Mouse (Mus musculus) heart, embryonic 15.5 days (tissue): ENCODE results near the gene Scrt2. TPM values are rescaled to one million over a fixed set of nuclear protein-coding genes. Genes with fewer than 3 reads are reported as not detected.

ENCODE experiments used
- polyA plus RNA-seq: library from polyadenylated mRNA; unstranded; fragments of >200 nt; fragmentation: Nextera tagmentation; extraction: Ambion mirVana; gene quantifications from 2 replicates; pipeline ENCODE4 v1.2.1, GENCODE M21; 2015

Gene Scrt2
- polyA plus RNA-seq, 1 experiment from 2014 or later, result not detected

Other genes with a start within 250 kb of the Scrt2 start
- gene Rspo4, start 238.6 kb upstream of the Scrt2 start, polyA plus RNA-seq, result 0.15 TPM in 1 of 2 replicates, not detected in the other
- gene Angpt4, start 170.3 kb upstream of the Scrt2 start, polyA plus RNA-seq, result 0.30 and 1.3 TPM in 2 replicates
- 8.8 and 12.7 TPM in 2 replicates for gene Fam110a, start 101.3 kb upstream of the Scrt2 start, polyA plus RNA-seq
- 0.40 and 0.87 TPM in 2 replicates for gene Slc52a3, start 85.0 kb upstream of the Scrt2 start, polyA plus RNA-seq
- gene Srxn1, start 24.0 kb downstream of the Scrt2 start, polyA plus RNA-seq, result 5.3 and 10.3 TPM in 2 replicates
- 14.1 and 14.3 TPM in 2 replicates for gene Tcf15, start 62.0 kb downstream of the Scrt2 start, polyA plus RNA-seq
- gene Csnk2a1, start 145.3 kb downstream of the Scrt2 start, polyA plus RNA-seq, result 57.9 and 74.6 TPM in 2 replicates
- gene Tbc1d20, start 212.3 kb downstream of the Scrt2 start, polyA plus RNA-seq, result 28.8 and 35.4 TPM in 2 replicates